24 mouse cellular contexts compared by ENCODE assay signal in the genomic region with DNA sequence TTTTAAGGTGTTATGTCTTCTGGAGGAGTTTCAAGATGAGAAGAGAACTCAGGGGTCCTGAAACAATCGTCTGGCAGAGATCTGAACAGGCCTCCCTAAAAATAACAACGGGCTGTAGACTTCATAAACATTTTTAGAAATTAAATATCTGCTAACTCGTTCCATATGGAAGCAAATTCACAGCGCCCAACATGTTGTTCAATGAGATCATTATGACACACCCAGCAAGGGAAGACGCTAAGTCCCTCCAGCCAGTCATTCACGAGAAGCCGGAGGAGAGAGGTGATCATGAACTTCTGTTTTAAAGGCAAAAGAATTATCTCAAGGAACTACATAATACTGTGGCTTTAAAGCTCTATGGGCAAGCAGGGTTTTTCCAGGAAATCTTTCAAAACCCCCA.
DNase-seq lines count a peak whose midpoint lies in the region; ATAC-seq and TF ChIP-seq lines count a peak whose summit lies in the region.
"Had no signal": no experiment of that assay in that cellular context is flagged by ENCODE, and none has a peak within 500 bp of the region (broad histone marks: within the 10 kb centered on the region; RNA-seq: fewer than 3 reads in every experiment).

No protein-coding gene starts in this region.

- no peak overlapping the region for H3K9ac ChIP-seq in lung, embryonic 14.5 days
- H3K9ac ChIP-seq: embryonic facial prominence, embryonic 13.5 days; forebrain, embryonic 13.5 days; forebrain, embryonic 15.5 days; forebrain, postnatal 0 days had no signal

- no peak overlapping the region for H3K4me2 ChIP-seq in lung, embryonic 14.5 days
- H3K4me2 ChIP-seq: forebrain, embryonic 13.5 days; forebrain, embryonic 15.5 days had no signal

- H3K4me3 ChIP-seq in lung, embryonic 14.5 days (ENCODE audit: low read depth, low read length), result no peak overlapping the region
- H3K4me3 ChIP-seq: embryonic facial prominence, embryonic 13.5 days; forebrain, embryonic 13.5 days; forebrain, embryonic 15.5 days had no signal

- H3K27me3 ChIP-seq in lung, embryonic 14.5 days (ENCODE audit: insufficient read depth, low read length), result no peaks in the 10 kb centered on the region
- H3K27me3 ChIP-seq: CH12.LX; forebrain, embryonic 13.5 days; forebrain, embryonic 15.5 days; Patski had no signal

- H3K4me1 ChIP-seq in lung, embryonic 14.5 days (ENCODE audit: insufficient read depth), result no peaks in the 10 kb centered on the region
- H3K4me1 ChIP-seq: forebrain, embryonic 13.5 days had no signal

- no peak for TF ChIP-seq CTCF in lung, embryonic 14.5 days (IDR thresholded peaks at IDR 0.05; ENCODE audit: low read depth)

- no peaks in the 10 kb centered on the region for H3K36me3 ChIP-seq in lung, embryonic 14.5 days (ENCODE audit: insufficient read depth)
- H3K36me3 ChIP-seq: embryonic facial prominence, embryonic 13.5 days; forebrain, embryonic 15.5 days; G1E had no signal

- no peak for ATAC-seq in lung, embryonic 14.5 days (ENCODE audit: insufficient read depth)
- ATAC-seq: activated CD4-positive, CD25-positive, alpha-beta regulatory T cell, adult 4 months; CD4-positive, CD25-positive, alpha-beta regulatory T cell, adult 4 months; forebrain, embryonic 13.5 days; forebrain, embryonic 15.5 days; Patski had no signal

- WGBS in lung, embryonic 14.5 days, result 57% methylated on average over 7 of the region's 7 CpGs

- no peak overlapping the region for H3K27ac ChIP-seq in lung, embryonic 14.5 days (ENCODE audit: low read depth)
- H3K27ac ChIP-seq: embryonic facial prominence, embryonic 13.5 days; forebrain, embryonic 13.5 days; forebrain, embryonic 15.5 days had no signal

- peak; percentile 16 for DNase-seq in embryo, embryonic 11 days
- no peak for DNase-seq in embryo, embryonic 10.5 days (ENCODE audit: low spot score)
- DNase-seq in heart, adult 11 months, result peak; percentile 65
- no peak for DNase-seq in heart, postnatal 14 days
- DNase-seq in lung, embryonic 14.5 days, result peak; percentile 34
- DNase-seq in lung, postnatal 10 days, result no peak
- DNase-seq: adrenal gland, adult 8-10 months; adrenal gland, postnatal 14 days; adrenal gland, postnatal 36 days; B cell, adult 2 months; cerebellum, adult 11-12 months; cerebellum, adult 2 months; cerebellum, adult 9-11 months; cerebellum, postnatal 14 days; cerebellum, postnatal 36 days; forebrain, postnatal 0 days had no signal

- H3K9me3 ChIP-seq in lung, embryonic 14.5 days (ENCODE audit: low read depth, low read length), result no peaks in the 10 kb centered on the region
- H3K9me3 ChIP-seq: embryonic facial prominence, embryonic 13.5 days; forebrain, embryonic 13.5 days; forebrain, embryonic 15.5 days had no signal

- intact Hi-C loops in heart, postnatal 14 days (cut with DNase I), result no loop called here

Comparison
In these comparisons a context has a peak if more than half of its experiments do, and no peak if none do; other contexts are left out.
1. DNase-seq: peak in embryo, embryonic 11 days (single experiment), heart, adult 11 months (single experiment) and lung, embryonic 14.5 days (single experiment); none in embryo, embryonic 10.5 days (single experiment), heart, postnatal 14 days (0 of 2) and lung, postnatal 10 days (single experiment).